Mouse (Mus musculus) intestine, embryonic 16.5 days (tissue): ENCODE results near the gene Gm45062. TPM values are rescaled to one million over a fixed set of nuclear protein-coding genes. Genes with fewer than 3 reads are reported as not detected.

Experiments used
- ATAC-seq: fragments of 200-750 bp; cut with Nextera tagmentation; 2 replicates; pipeline ENCODE4 v1.8.0; 2017; ENCODE audit warnings: moderate TSS enrichment, moderate library complexity
- H3K27ac ChIP-seq: fragments of 300-500 bp; sonication (generic); 2 replicates; pipeline ENCODE4 v1.5.1; 2014; ENCODE audit warnings: mild to moderate bottlenecking, low read length
- H3K27me3 ChIP-seq: fragments of 300-500 bp; sonication (generic); replicated peaks from 2 replicates; pipeline ENCODE4 v1.6.1; 2014; ENCODE audit warnings: low read length, control low read depth, mixed read lengths; ENCODE audit not compliant: control insufficient read depth, insufficient read depth
- H3K36me3 ChIP-seq: fragments of 300-500 bp; sonication (generic); 2 replicates; pipeline ENCODE4 v1.6.1; 2014; ENCODE audit warnings: low read length, control low read depth; ENCODE audit not compliant: control insufficient read depth, insufficient read depth
- H3K4me1 ChIP-seq: fragments of 300-500 bp; sonication (generic); 2 replicates; pipeline ENCODE4 v1.6.1; 2014; ENCODE audit warnings: low read length, control low read depth, mixed read lengths; ENCODE audit not compliant: control insufficient read depth, insufficient read depth
- H3K4me2 ChIP-seq: fragments of 300-500 bp; sonication (generic); 2 replicates; pipeline ENCODE4 v1.6.1; 2014; ENCODE audit warnings: low read depth, low read length, control low read depth
- H3K4me3 ChIP-seq: fragments of 300-500 bp; sonication (generic); 2 replicates; pipeline ENCODE4 v1.5.1; 2014; ENCODE audit warnings: mild to moderate bottlenecking, low read length
- H3K9ac ChIP-seq: fragments of 300-500 bp; sonication (generic); 2 replicates; pipeline ENCODE4 v1.6.1; 2014; ENCODE audit warnings: low read depth, low read length
- H3K9me3 ChIP-seq: fragments of 300-500 bp; sonication (generic); 2 replicates; pipeline ENCODE4 v1.6.1; 2016; ENCODE audit warnings: low read length, control low read depth; ENCODE audit not compliant: control insufficient read depth
- WGBS: fragments of 180-500 bp; shearing (Covaris S2); extraction: QIAGEN DNeasy Blood & Tissue Kit; methylation state at CpG from one replicate; pipeline ENCODE4 v1.1.7; 2014; 5-methylcytosine and 5-hydroxymethylcytosine counted together
- polyA plus RNA-seq: library from polyadenylated mRNA; unstranded; fragments of >200 nt; fragmentation: Nextera tagmentation; extraction: Ambion mirVana; gene quantifications from 2 replicates; pipeline ENCODE4 v1.2.1, GENCODE M21; 2015

The Gm45062 gene
- polyA plus RNA-seq, 1 experiment from 2014 or later, result 6.2 TPM

DNA sequence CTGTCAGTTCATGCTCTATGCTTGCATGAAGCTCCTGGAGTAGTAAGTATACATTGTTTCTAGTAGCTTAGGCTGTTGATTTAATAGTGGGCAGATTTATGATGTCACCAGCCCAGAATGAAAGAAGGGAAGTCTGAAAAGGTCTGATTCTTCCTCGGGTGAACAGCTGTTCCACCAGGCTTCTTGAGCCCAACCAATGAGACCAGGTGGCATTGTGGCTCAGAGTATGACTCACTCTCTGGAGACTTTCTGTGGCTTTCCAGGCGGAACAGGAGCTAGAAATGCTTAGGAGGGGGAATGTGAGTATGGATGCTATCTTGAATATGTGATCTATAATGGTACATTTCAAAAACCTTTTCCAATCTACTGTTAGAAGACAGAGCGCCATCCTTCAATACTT lies 363.8 kb downstream of the Gm45062 start:
- WGBS, result 71% methylated on average over 3 of the region's 3 CpGs
- no peak for ATAC-seq
- Histone ChIP-seq H3K4me2 (no peak overlapping the region), H3K9me3 (peaks cover 5% of the 10 kb centered on the region; the same call in 1 of the 2 replicates), H3K9ac (no peak overlapping the region), H3K36me3 (no peaks in the 10 kb centered on the region), H3K4me1 (no peaks in the 10 kb centered on the region), H3K27ac (no peak overlapping the region), H3K27me3 (no peaks in the 10 kb centered on the region), H3K4me3 (no peak overlapping the region)

DNA sequence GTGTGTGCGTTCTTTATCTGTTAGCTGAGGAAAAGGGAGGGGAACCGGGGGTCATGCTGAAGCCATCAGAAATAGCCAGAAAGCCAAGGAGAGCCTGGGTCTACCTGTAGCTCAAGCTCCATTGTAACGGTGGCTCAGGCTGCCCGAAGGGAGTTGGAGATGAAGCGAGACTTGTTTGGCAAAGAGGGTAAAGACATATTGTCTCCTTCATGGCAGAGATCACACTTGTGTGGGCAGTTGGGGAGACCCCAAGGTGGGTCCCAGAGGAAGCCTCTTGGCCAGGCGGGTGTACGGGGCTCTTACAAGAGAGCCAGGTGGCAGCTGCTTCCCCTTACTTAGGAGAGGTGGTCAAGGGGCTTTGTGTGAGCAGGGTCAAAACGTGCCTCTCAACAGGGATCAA lies 369.0 kb downstream of the Gm45062 start:
- H3K27me3 ChIP-seq, result no peaks in the 10 kb centered on the region
- H3K36me3 ChIP-seq, result no peaks in the 10 kb centered on the region
- 92% methylated on average over 8 of the region's 8 CpGs for WGBS

DNA sequence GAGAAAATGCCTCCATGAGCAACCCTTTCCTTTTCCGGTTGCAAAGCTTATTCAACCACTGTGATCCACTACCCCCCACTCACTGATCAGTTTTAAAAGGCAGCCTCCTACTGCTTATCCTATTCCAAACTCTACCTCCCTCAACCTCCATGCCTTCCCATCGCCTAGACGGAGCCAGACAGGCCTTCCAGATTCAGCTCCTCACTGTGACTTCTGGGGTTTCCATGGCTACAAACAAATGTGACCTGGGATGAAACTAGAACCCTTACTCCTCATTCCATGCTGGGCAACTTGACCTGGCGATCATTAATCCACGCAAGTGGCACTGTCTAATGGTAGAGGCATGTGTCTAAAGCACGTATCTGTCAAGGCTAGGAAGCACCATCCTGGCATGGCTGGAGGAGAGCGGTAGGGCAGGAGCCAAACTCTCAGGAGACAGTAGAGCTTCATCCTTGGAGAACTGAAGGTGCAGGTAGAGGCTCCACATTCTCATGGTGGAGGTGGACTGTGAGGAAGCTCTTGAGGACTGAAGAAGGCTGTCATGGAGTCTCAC lies 369.5 kb downstream of the Gm45062 start:
- H3K4me3 ChIP-seq, result no peak overlapping the region
- no peak overlapping the region for H3K4me2 ChIP-seq
- H3K27ac ChIP-seq, result no peak overlapping the region
- no peak for ATAC-seq
- H3K9me3 ChIP-seq, result no peaks in the 10 kb centered on the region
- WGBS, result 87% methylated on average over 7 of the region's 7 CpGs
- H3K4me1 ChIP-seq, result no peaks in the 10 kb centered on the region
- no peak overlapping the region for H3K9ac ChIP-seq
- H3K36me3 ChIP-seq, result no peaks in the 10 kb centered on the region
- no peaks in the 10 kb centered on the region for H3K27me3 ChIP-seq

More for the DNA sequence above, 369.0 kb downstream of the Gm45062 start:
- Histone ChIP-seq H3K9me3 (no peaks in the 10 kb centered on the region), H3K9ac (no peak overlapping the region), H3K4me2 (no peak overlapping the region), H3K27ac (no peak overlapping the region), H3K4me3 (no peak overlapping the region), H3K4me1 (no peaks in the 10 kb centered on the region)
- ATAC-seq, result no peak

DNA sequence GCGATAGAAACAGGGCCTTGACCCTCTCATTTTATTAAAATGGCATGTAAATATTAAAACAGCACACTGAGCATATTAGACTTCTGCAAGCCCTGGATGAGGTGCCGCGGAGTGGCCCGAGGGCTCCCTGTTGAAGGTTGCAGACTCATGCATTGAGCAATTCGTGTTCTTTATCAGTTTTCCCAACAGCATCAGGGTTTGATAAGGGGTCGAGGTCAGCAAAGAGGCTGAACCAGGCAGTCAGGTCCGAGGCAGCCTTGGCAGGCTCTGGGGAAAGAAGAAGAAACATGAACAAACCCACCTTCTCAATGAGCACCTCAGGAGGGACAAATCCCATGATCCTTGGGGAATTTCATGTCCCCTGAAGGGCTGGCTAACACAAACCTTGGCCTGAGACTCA lies 371.3 kb downstream of the Gm45062 start:
- whole genome bisulfite sequencing, result 78% methylated on average over 7 of the region's 7 CpGs
- ATAC-seq, result no peak

DNA sequence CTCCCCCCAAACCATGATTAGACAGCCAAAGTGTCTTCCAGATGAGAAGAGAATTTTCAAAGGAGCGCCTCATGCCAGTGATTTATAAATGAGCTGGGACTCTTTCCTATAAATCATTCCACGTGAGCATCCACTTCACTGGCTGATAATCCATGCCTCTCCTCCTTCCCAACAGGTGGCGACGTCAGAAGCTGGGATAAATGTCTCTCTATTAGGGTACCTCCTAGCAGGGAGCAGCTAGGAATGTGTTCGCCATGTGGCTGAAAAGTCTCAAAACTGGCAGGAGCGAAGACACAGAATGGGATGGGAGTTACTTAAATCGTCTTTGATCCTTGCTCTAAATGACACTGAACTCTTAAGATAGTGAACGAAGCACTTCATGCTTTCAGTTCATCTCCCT lies 372.1 kb downstream of the Gm45062 start:
- H3K27me3 ChIP-seq, result no peaks in the 10 kb centered on the region
- H3K36me3 ChIP-seq, result no peaks in the 10 kb centered on the region
- no peak overlapping the region for H3K27ac ChIP-seq
- no peak overlapping the region for H3K4me2 ChIP-seq
- no peaks in the 10 kb centered on the region for H3K9me3 ChIP-seq
- no peaks in the 10 kb centered on the region for H3K4me1 ChIP-seq
- 82% methylated on average over 8 of the region's 8 CpGs for WGBS
- H3K4me3 ChIP-seq, result no peak overlapping the region
- no peak overlapping the region for H3K9ac ChIP-seq
- ATAC-seq, result no peak

More for the DNA sequence above, 371.3 kb downstream of the Gm45062 start:
- Histone ChIP-seq H3K27me3 (no peaks in the 10 kb centered on the region), H3K4me3 (no peak overlapping the region), H3K36me3 (no peaks in the 10 kb centered on the region), H3K27ac (no peak overlapping the region), H3K4me1 (no peaks in the 10 kb centered on the region), H3K9me3 (no peaks in the 10 kb centered on the region), H3K4me2 (no peak overlapping the region), H3K9ac (no peak overlapping the region)

DNA sequence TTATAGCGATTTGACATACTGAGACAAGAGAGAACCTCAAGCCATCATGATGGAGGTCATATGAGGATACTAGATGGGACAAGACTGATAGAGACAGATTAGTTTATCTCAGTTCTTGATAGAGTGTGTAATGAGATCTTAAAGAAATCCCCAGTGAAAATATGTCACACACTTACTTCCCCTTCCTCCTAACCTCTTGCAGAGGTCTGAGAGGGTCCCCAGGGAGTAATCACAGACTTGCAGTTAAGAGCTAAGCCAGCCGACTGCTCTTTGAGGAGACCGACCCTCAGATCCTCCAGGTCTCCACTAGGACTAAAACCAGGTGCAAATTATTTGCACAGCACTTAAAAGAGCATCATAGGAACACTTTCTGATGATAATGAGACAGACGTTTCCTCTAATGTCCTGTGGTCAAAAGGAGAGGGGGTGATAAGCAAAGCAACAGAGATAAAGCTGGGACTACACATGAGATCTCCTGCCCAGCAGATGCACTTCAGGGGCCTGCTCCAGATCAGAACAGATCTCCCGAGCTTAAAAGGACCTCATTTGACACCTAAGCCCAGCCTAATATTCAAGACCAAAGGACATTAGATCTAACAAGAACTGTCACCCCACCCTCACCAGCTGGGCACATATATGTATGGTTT lies 372.9 kb downstream of the Gm45062 start:
- 63% methylated on average over 5 of the region's 5 CpGs for WGBS
- no peak overlapping the region for H3K9ac ChIP-seq
- no peak overlapping the region for H3K4me3 ChIP-seq
- H3K4me1 ChIP-seq, result no peaks in the 10 kb centered on the region
- no peak for ATAC-seq
- H3K27ac ChIP-seq, result no peak overlapping the region
- no peaks in the 10 kb centered on the region for H3K27me3 ChIP-seq
- H3K36me3 ChIP-seq, result no peaks in the 10 kb centered on the region
- H3K4me2 ChIP-seq, result no peak overlapping the region
- no peaks in the 10 kb centered on the region for H3K9me3 ChIP-seq

DNA sequence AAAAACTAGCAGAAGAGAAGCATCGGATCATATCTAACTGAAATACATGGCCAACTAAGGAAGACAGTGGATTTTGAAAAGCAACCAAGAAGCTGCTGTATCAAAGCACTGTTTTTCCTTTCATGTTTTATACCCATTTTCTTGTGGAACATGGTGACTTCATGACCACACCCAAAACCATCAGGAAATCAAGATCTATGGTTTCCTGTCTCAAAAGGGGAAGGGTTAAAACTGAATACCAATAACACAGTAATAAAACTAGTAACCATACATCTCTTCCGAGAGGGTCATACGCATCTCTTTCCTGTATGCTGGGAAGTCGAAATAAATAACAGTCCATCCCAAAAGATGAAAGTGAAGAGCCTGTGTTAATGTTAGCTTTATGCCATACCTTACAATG lies 373.5 kb downstream of the Gm45062 start:
- no peak overlapping the region for H3K4me3 ChIP-seq
- H3K27me3 ChIP-seq, result no peaks in the 10 kb centered on the region
- no peaks in the 10 kb centered on the region for H3K9me3 ChIP-seq
- no peaks in the 10 kb centered on the region for H3K4me1 ChIP-seq
- H3K9ac ChIP-seq, result no peak overlapping the region
- H3K4me2 ChIP-seq, result no peak overlapping the region
- WGBS, result 92% methylated on average over 4 of the region's 4 CpGs
- no peak overlapping the region for H3K27ac ChIP-seq
- ATAC-seq, result no peak
- no peaks in the 10 kb centered on the region for H3K36me3 ChIP-seq

DNA sequence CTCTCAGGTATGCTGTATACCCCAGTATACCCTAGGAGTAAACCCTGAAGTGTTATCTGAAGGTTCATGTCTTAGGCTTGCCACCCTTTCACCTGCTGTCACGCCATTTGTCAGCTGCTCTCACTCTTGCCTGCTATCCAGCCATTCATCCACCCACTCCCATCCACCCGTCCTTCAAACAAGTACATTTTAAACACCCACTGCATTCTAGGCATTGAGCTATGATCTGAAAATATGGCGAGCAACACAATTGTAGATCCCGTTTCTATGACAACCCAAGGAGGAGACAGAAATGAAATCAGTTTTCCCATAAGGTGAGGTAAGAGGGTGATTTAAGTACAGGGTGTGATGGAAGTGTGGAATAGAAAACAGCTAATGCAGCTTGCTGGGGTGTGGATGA lies 378.9 kb downstream of the Gm45062 start:
- H3K36me3 ChIP-seq, result no peaks in the 10 kb centered on the region
- H3K9ac ChIP-seq, result no peak overlapping the region
- 88% methylated on average over 4 of the region's 4 CpGs for WGBS
- H3K4me2 ChIP-seq, result no peak overlapping the region
- no peaks in the 10 kb centered on the region for H3K9me3 ChIP-seq
- no peak for ATAC-seq
- H3K27ac ChIP-seq, result no peak overlapping the region
- no peaks in the 10 kb centered on the region for H3K4me1 ChIP-seq
- H3K27me3 ChIP-seq, result no peaks in the 10 kb centered on the region
- no peak overlapping the region for H3K4me3 ChIP-seq

DNA sequence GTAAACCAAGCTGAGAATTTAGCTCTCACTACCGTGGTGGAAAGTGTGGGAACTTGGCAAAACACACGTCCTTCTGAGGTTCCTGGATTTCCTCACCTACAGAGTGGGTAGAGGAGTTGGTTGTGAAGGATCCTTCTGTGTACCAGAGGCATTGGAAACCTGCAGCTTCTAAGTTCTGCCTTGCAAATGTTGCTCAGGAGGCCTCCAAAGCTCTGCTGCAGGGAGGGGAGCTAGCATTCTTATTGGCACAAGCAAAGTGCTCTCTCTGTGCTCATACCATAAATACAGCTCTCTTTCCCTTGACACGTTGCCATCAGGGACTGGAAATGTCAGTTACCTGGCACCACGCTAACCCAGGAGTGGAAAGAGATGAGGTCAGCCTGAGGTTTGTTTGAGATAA lies 379.6 kb downstream of the Gm45062 start:
- H3K4me3 ChIP-seq, result no peak overlapping the region
- ATAC-seq, result no peak
- H3K36me3 ChIP-seq, result no peaks in the 10 kb centered on the region
- no peaks in the 10 kb centered on the region for H3K9me3 ChIP-seq
- H3K4me2 ChIP-seq, result no peak overlapping the region
- H3K9ac ChIP-seq, result no peak overlapping the region
- no peaks in the 10 kb centered on the region for H3K4me1 ChIP-seq
- H3K27me3 ChIP-seq, result no peaks in the 10 kb centered on the region
- 75% methylated on average over 4 of the region's 4 CpGs for WGBS
- no peak overlapping the region for H3K27ac ChIP-seq

DNA sequence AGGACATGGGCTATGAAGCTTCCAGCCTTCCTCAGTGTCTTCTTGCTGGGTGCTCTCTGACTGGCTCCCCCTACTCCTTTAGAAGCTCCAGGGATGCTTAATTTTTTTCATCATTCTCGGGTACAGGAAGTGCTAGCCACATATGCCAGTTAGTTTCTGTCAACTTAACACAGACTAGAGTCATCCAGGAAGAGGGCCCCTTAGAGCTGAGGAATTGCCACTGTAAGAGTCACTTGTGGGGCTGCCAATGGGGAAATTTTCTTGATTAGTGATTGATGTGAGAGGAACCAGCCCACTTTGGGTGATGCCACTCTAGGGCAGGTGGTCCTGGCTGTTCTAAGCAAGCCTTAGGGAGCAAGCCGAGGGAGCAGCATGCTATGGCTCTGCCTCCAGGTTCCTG lies 380.3 kb downstream of the Gm45062 start:
- Histone ChIP-seq H3K27me3 (no peaks in the 10 kb centered on the region), H3K27ac (no peak overlapping the region), H3K4me1 (no peaks in the 10 kb centered on the region), H3K4me3 (no peak overlapping the region), H3K36me3 (no peaks in the 10 kb centered on the region), H3K9ac (no peak overlapping the region), H3K9me3 (no peaks in the 10 kb centered on the region), H3K4me2 (no peak overlapping the region)
- WGBS, result 85% methylated on average over 2 of the region's 2 CpGs
- ATAC-seq, result no peak
